Mouse (Mus musculus) CH12.LX (cell line): ENCODE results near the gene Eps8l2. TPM values are rescaled to one million over a fixed set of nuclear protein-coding genes. Genes with fewer than 3 reads are reported as not detected.
A peak's percentile ranks its signal among the peaks of the same experiment; 100 is the strongest.

Experiments used
- DNase-seq: peaks from one replicate; pipeline ENCODE4 v3.0.0-alpha.2; 2013; ENCODE audit errors: extremely low read depth
- H3K27ac ChIP-seq: 2 replicates; pipeline ENCODE4 v1.5.1; 2012; ENCODE audit warnings: low read depth, mild to moderate bottlenecking, control low read depth, moderate library complexity; ENCODE audit not compliant: insufficient read depth
- H3K27me3 ChIP-seq: replicated peaks from 2 replicates; pipeline ENCODE3; 2012; ENCODE audit warnings: inconsistent platforms
- H3K36me3 ChIP-seq, 2 experiments: replicated peaks in 1 of 2; 2 replicates each; pipeline versions ENCODE3 to v1.6.1; 2012; ENCODE audit warnings: inconsistent platforms in 1 of 2, low read length in 1 of 2, mild to moderate bottlenecking in 1 of 2, mixed read lengths in 1 of 2, moderate library complexity in 1 of 2; ENCODE audit not compliant: control insufficient read depth in 1 of 2, insufficient read depth in 1 of 2
- H3K4me1 ChIP-seq, 2 experiments: 2 replicates each; pipeline ENCODE4 v1.6.1; 2012; ENCODE audit warnings: inconsistent platforms in 1 of 2, moderate library complexity in 1 of 2; ENCODE audit not compliant: insufficient read depth in 2 of 2, control insufficient read depth in 1 of 2
- H3K4me2 ChIP-seq: 2 replicates; pipeline ENCODE4 v1.6.1; 2012; ENCODE audit warnings: low read depth, mild to moderate bottlenecking, control low read depth; ENCODE audit not compliant: poor library complexity, insufficient read depth, severe bottlenecking
- H3K4me3 ChIP-seq, 3 experiments: fragments of 150-350 bp in 1 of 3; sonication (generic) in 1 of 3; replicated peaks in 1 of 3; 2 replicates each; pipeline versions ENCODE3 to v1.5.1; 2011 to 2012; ENCODE audit warnings: low read depth in 2 of 3, low read length in 2 of 3, mild to moderate bottlenecking in 2 of 3, moderate library complexity in 2 of 3, control low read depth in 1 of 3, improper control_type of control experiment in 1 of 3, inconsistent platforms in 1 of 3, mixed read lengths in 1 of 3; ENCODE audit not compliant: poor library complexity in 1 of 3
- H3K79me2 ChIP-seq: replicated peaks from 2 replicates; pipeline ENCODE4 v1.6.1; 2012; ENCODE audit warnings: mild to moderate bottlenecking, moderate library complexity; ENCODE audit not compliant: control insufficient read depth, poor library complexity, insufficient read depth, severe bottlenecking; ENCODE audit errors: extremely low read depth
- H3K9ac ChIP-seq: 2 replicates; pipeline ENCODE4 v1.6.1; 2012; ENCODE audit warnings: low read depth, mild to moderate bottlenecking, control low read depth, moderate library complexity; ENCODE audit not compliant: insufficient read depth
- H3K9me3 ChIP-seq: replicated peaks from 2 replicates; pipeline ENCODE3; 2012; ENCODE audit warnings: low read length, inconsistent platforms, mixed read lengths
- BHLHE40 ChIP-seq: IDR thresholded peaks from 2 replicates; pipeline ENCODE4 v1.6.1; 2011; ENCODE audit warnings: mild to moderate bottlenecking, low read depth, low read length, improper control_type of control experiment
- CHD1 ChIP-seq: IDR thresholded peaks from 2 replicates; pipeline ENCODE4 v1.6.1; 2012; ENCODE audit warnings: low read depth, low read length, improper control_type of control experiment, inconsistent platforms
- CHD2 ChIP-seq: IDR thresholded peaks from 2 replicates; pipeline ENCODE4 v1.6.1; 2011; ENCODE audit warnings: low read length, improper control_type of control experiment
- CTCF ChIP-seq, 2 experiments: IDR thresholded peaks in 1 of 2; conservative IDR thresholded peaks in 1 of 2; 2 replicates each; pipeline ENCODE4 v1.5.1; 2011 to 2012; ENCODE audit warnings: low read depth in 2 of 2, low read length in 2 of 2, improper control_type of control experiment in 1 of 2, inconsistent platforms in 1 of 2, mild to moderate bottlenecking in 1 of 2, moderate library complexity in 1 of 2
- E2F4 ChIP-seq: IDR thresholded peaks from 2 replicates; pipeline ENCODE4 v1.6.1; 2011; ENCODE audit warnings: low read depth, low read length, improper control_type of control experiment; ENCODE audit not compliant: insufficient replicate concordance
- EP300 ChIP-seq: IDR thresholded peaks from 2 replicates; pipeline ENCODE4 v1.6.1; 2011; ENCODE audit warnings: low read length, improper control_type of control experiment
- ETS1 ChIP-seq: conservative IDR thresholded peaks from 2 replicates; pipeline ENCODE4 v1.6.1; 2012; ENCODE audit warnings: low read depth, mild to moderate bottlenecking, inconsistent platforms, low read length, improper control_type of control experiment, moderate library complexity
- HCFC1 ChIP-seq: IDR thresholded peaks from 2 replicates; pipeline ENCODE4 v1.6.1; 2012; ENCODE audit warnings: low read depth, mild to moderate bottlenecking, inconsistent platforms, low read length, improper control_type of control experiment
- IRF4 ChIP-seq: IDR thresholded peaks from 2 replicates; pipeline ENCODE4 v1.6.1; 2014; ENCODE audit warnings: low read depth, mild to moderate bottlenecking, inconsistent platforms, low read length, improper control_type of control experiment
- JUN ChIP-seq: IDR thresholded peaks from 2 replicates; pipeline ENCODE4 v1.6.1; 2011; ENCODE audit warnings: low read depth, mild to moderate bottlenecking, low read length, improper control_type of control experiment, moderate library complexity; ENCODE audit not compliant: insufficient read depth
- KAT2A ChIP-seq: IDR thresholded peaks from 2 replicates; pipeline ENCODE4 v1.6.1; 2012; ENCODE audit warnings: low read length, improper control_type of control experiment, inconsistent platforms; ENCODE audit not compliant: insufficient replicate concordance
- MAFK ChIP-seq: IDR thresholded peaks from 2 replicates; pipeline ENCODE4 v1.6.1; 2011; ENCODE audit warnings: low read length, improper control_type of control experiment; ENCODE audit not compliant: insufficient replicate concordance
- MAX ChIP-seq: IDR thresholded peaks from 2 replicates; pipeline ENCODE4 v1.6.1; 2011; ENCODE audit warnings: low read length, improper control_type of control experiment
- MAZ ChIP-seq: IDR thresholded peaks from 2 replicates; pipeline ENCODE4 v1.6.1; 2012; ENCODE audit warnings: low read depth, mild to moderate bottlenecking, inconsistent platforms, low read length, improper control_type of control experiment, moderate library complexity
- MEF2A ChIP-seq: IDR thresholded peaks from 2 replicates; pipeline ENCODE4 v1.6.1; 2014; ENCODE audit warnings: low read depth, mild to moderate bottlenecking, inconsistent platforms, low read length, improper control_type of control experiment, borderline replicate concordance
- MXI1 ChIP-seq: IDR thresholded peaks from 2 replicates; pipeline ENCODE4 v1.6.1; 2011; ENCODE audit warnings: mild to moderate bottlenecking, low read depth, low read length, improper control_type of control experiment
- MYC ChIP-seq: IDR thresholded peaks from 2 replicates; pipeline ENCODE4 v1.6.1; 2011; ENCODE audit warnings: low read depth, mild to moderate bottlenecking, improper control_type of control experiment, low read length
- NRF1 ChIP-seq: IDR thresholded peaks from 2 replicates; pipeline ENCODE4 v1.6.1; 2014; ENCODE audit warnings: low read depth, mild to moderate bottlenecking, inconsistent platforms, low read length, improper control_type of control experiment, moderate library complexity
- POLR2A ChIP-seq: IDR thresholded peaks from 2 replicates; pipeline ENCODE4 v1.6.1; 2011; ENCODE audit warnings: low read depth, mild to moderate bottlenecking, improper control_type of control experiment, low read length
- RAD21 ChIP-seq: IDR thresholded peaks from 2 replicates; pipeline ENCODE4 v1.6.1; 2011; ENCODE audit warnings: low read depth, mild to moderate bottlenecking, low read length, improper control_type of control experiment, moderate library complexity
- RCOR1 ChIP-seq: conservative IDR thresholded peaks from 2 replicates; pipeline ENCODE4 v1.6.1; 2012; ENCODE audit warnings: low read depth, mild to moderate bottlenecking, inconsistent platforms, low read length, improper control_type of control experiment
- SIN3A ChIP-seq: IDR thresholded peaks from 2 replicates; pipeline ENCODE4 v1.6.1; 2012; ENCODE audit warnings: low read length, improper control_type of control experiment, inconsistent platforms
- SMC3 ChIP-seq: IDR thresholded peaks from 2 replicates; pipeline ENCODE4 v1.6.1; 2011; ENCODE audit warnings: low read depth, low read length, improper control_type of control experiment
- ZKSCAN1 ChIP-seq: IDR thresholded peaks from 2 replicates; pipeline ENCODE4 v1.6.1; 2012; ENCODE audit warnings: low read depth, inconsistent platforms, low read length, improper control_type of control experiment, borderline replicate concordance
- ZNF384 ChIP-seq: IDR thresholded peaks from 2 replicates; pipeline ENCODE4 v1.6.1; 2012; ENCODE audit warnings: low read depth, low read length, improper control_type of control experiment, inconsistent platforms
- dilution Hi-C: fragments of 300-500 bp; cut with MboI; formaldehyde crosslinking; loops from 2 replicates; pipeline ENCODE4 v1.14.3; 2020; ENCODE audit warnings: low sequenced_read_pairs; ENCODE audit not compliant: extremely low pct_unique_long_range_greater_than_20kb, extremely low pct_ligation_motif_present
- in situ Hi-C: fragments of 300-500 bp; cut with MboI; formaldehyde crosslinking; loops from 3 replicates; pipeline ENCODE4 v1.14.3; 2019; ENCODE audit warnings: low sequenced_read_pairs, low pct_ligation_motif_present, low pct_unique_long_range_greater_than_20kb, mixed read lengths
- polyA plus RNA-seq: library from polyadenylated mRNA; unstranded; fragments of >175 nt; gene quantifications from 2 replicates; pipeline ENCODE4 v1.2.1, GENCODE M21; 2012; ENCODE audit warnings: low read depth; ENCODE audit not compliant: insufficient read length
- total RNA-seq, 2 experiments: library from RNA; depleted of rRNA; stranded (reverse); fragments of 300-350 nt in 1 of 2; fragments of >200 nt in 1 of 2; gene quantifications; 2 replicates each; pipeline ENCODE4 v1.2.3; 2012 to 2014

Eps8l2 gene
- total and polyA plus RNA-seq, 3 experiments = 0.51 to 1.1 TPM; not detected in 1

DNA sequence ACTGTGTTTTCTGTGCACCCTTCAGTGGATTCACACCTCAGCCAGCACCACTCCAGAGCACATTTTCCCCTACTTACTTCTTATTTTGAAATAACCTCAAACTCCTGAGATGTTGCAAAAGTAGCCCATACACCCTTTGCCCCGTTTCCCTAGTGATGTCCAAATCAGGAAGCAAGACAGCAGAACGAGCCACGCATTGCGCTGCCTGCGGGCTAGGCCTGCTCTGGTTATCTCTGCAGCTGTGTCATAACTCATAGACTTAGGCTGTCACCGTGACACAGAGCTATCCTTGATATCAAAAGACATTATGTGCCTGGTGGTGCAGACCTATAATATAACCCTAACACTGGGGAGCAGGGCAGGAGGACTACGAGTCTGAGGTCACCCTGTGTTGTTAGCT, 55.5 kb downstream of the Eps8l2 start:
- TF ChIP-seq CHD2 = no peak
- TF ChIP-seq BHLHE40 = no peak
- no peak for TF ChIP-seq CHD1
- TF ChIP-seq EP300 = no peak
- TF ChIP-seq RCOR1 = no peak
- no peak for TF ChIP-seq NRF1
- no peak for TF ChIP-seq MAFK
- no peak for TF ChIP-seq HCFC1
- TF ChIP-seq E2F4 = no peak
- TF ChIP-seq MAZ = no peak
- no peak for TF ChIP-seq MEF2A
- no peak for TF ChIP-seq POLR2A
- TF ChIP-seq IRF4 = no peak
- TF ChIP-seq JUN = no peak
- no peak for TF ChIP-seq SIN3A
- Histone ChIP-seq H3K27ac (no peak overlapping the region), H3K9me3 (no peaks in the 10 kb centered on the region), H3K79me2 (peaks cover 18% of the 10 kb centered on the region), H3K36me3 (peaks cover 23 to 37% of the 10 kb centered on the region in 2 experiments), H3K4me2 (no peak overlapping the region), H3K4me3 (no peak overlapping the region), H3K4me1 (peaks cover 4 to 31% of the 10 kb centered on the region in 2 experiments), H3K9ac (no peak overlapping the region), H3K27me3 (peaks cover 7% of the 10 kb centered on the region)
- no peak for DNase-seq
- in situ Hi-C loops (no loop called here), dilution Hi-C loops (no loop called here)

DNA sequence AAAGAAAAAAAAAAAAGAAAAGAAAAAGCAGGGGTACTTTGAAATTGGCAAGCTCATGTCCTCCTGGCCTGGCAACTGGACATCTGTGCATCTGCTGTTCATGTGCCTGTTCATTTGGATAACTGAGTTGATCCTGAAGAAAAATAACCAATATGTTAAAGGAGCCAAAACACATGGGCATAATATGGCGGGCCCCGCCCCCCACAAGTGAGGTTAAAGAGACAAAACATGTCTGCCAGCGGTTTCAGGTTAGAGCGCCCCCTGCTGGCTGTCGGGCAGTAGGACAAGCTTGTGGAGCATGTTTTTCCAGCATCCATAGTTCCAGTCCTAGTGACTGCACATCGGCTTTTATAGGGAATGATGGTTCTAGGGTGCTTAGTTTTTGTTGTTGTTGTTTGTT, 56.1 kb downstream of the Eps8l2 start:
- TF ChIP-seq SIN3A (peak; percentile 66; the same call in 1 of the 2 replicates), CTCF (conservative IDR thresholded peaks at IDR 0.05 in 1 of 2, IDR thresholded peaks at IDR 0.05 in 1 of 2; ENCODE audit: low read depth in 2 of 2, low read length in 2 of 2) (peak; percentile 76 to 78), ZKSCAN1 (no peak), IRF4 (no peak), BHLHE40 (no peak), CHD1 (no peak), E2F4 (no peak), MYC (peak; percentile 56; the same call in 1 of the 2 replicates), MXI1 (peak; percentile 87), ZNF384 (peak; percentile 35; the same call in 1 of the 2 replicates), KAT2A (no peak), SMC3 (peak; percentile 37), ETS1 (no peak), RAD21 (peak; percentile 30), NRF1 (0 out of 2 replicates have a peak, but pooled peaks have one; percentile 15), MAX (0 out of 2 replicates have a peak, but pooled peaks have one; percentile 17)
- TF ChIP-seq, all 38 proteins: peak for 9
- Histone ChIP-seq H3K9me3 (no peaks in the 10 kb centered on the region), H3K27me3 (peaks cover 4% of the 10 kb centered on the region), H3K4me2 (no peak overlapping the region), H3K4me1 (peaks cover 4 to 31% of the 10 kb centered on the region in 2 experiments), H3K36me3 (peaks cover 26 to 43% of the 10 kb centered on the region in 2 experiments), H3K27ac (no peak overlapping the region), H3K79me2 (peaks cover 18% of the 10 kb centered on the region), H3K4me3 (no peak overlapping the region), H3K9ac (no peak overlapping the region)
- in situ Hi-C loops = no loop called here
- peak; percentile 84 for DNase-seq
- dilution Hi-C loops = no loop called here
